Mouse (Mus musculus) heart, embryonic 16.5 days (tissue): ENCODE data around the gene Qrich1. TPM values are rescaled to one million over a fixed set of nuclear protein-coding genes. Genes with fewer than 3 reads are reported as not detected.

ENCODE experiments used
- ATAC-seq: fragments of 200-750 bp; cut with Nextera tagmentation; replicated peaks from 2 replicates; pipeline ENCODE4 v1.8.0; 2017; ENCODE audit warnings: moderate number of reproducible peaks; ENCODE audit not compliant: insufficient read depth, low FRiP score; ENCODE audit errors: extremely low read depth
- H3K27ac ChIP-seq: fragments of 300-500 bp; sonication (generic); 2 replicates; pipeline ENCODE4 v1.5.1; 2014; ENCODE audit warnings: mild to moderate bottlenecking, low read length, control low read depth, moderate library complexity
- H3K27me3 ChIP-seq: fragments of 300-500 bp; sonication (generic); 2 replicates; pipeline ENCODE4 v1.6.1; 2014; ENCODE audit warnings: low read length, mixed read lengths; ENCODE audit not compliant: control insufficient read depth, insufficient read depth
- H3K36me3 ChIP-seq: fragments of 300-500 bp; sonication (generic); 2 replicates; pipeline ENCODE4 v1.6.1; 2014; ENCODE audit not compliant: control insufficient read depth, insufficient read depth
- H3K4me1 ChIP-seq: fragments of 300-500 bp; sonication (generic); 2 replicates; pipeline ENCODE4 v1.6.1; 2014; ENCODE audit warnings: low read length, mixed read lengths; ENCODE audit not compliant: control insufficient read depth, insufficient read depth
- H3K4me2 ChIP-seq: fragments of 300-500 bp; sonication (generic); 2 replicates; pipeline ENCODE4 v1.6.1; 2014; ENCODE audit warnings: low read depth, mild to moderate bottlenecking, control low read depth, low read length
- H3K4me3 ChIP-seq: fragments of 300-500 bp; sonication (generic); 2 replicates; pipeline ENCODE4 v1.5.1; 2014; ENCODE audit warnings: mild to moderate bottlenecking, control low read depth, low read length
- H3K9ac ChIP-seq: fragments of 300-500 bp; sonication (generic); 2 replicates; pipeline ENCODE4 v1.6.1; 2014; ENCODE audit warnings: low read length, control low read depth
- H3K9me3 ChIP-seq: fragments of 300-500 bp; sonication (generic); replicated peaks from 2 replicates; pipeline ENCODE4 v1.6.1; 2016; ENCODE audit warnings: low read length; ENCODE audit not compliant: control insufficient read depth
- WGBS: fragments of 180-500 bp; shearing (Covaris S2); extraction: QIAGEN DNeasy Blood & Tissue Kit; methylation state at CpG from one replicate; pipeline ENCODE4 v1.1.7; 2014; 5-methylcytosine and 5-hydroxymethylcytosine counted together
- polyA plus RNA-seq: library from polyadenylated mRNA; unstranded; fragments of >200 nt; fragmentation: Nextera tagmentation; extraction: Ambion mirVana; gene quantifications from 2 replicates; pipeline ENCODE4 v1.2.1, GENCODE M21; 2015

Qrich1 gene
- polyA plus RNA-seq, 1 experiment from 2014 or later, result 82.5 TPM

DNA sequence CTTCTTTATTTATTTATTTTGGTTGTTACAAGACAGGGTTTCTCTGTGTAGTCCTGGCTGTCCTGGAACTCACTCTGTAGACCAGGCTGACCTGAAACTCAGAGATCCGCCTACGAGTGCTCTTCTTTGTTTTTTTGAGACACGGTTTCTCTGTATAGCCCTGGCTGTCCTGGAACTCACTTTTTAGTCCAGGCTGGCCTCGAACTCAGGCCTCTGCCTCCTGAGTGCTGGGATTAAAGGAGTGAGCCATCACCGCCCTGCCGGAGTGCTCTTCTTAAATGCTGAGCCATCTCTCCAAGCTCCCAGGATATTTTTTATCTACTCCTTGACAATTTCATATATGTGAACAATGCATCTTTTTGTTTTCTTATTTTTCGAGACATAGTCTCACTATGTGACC is 9.7 kb upstream of the Qrich1 start:
- Histone ChIP-seq H3K4me2 (peak overlapping the region; percentile 72), H3K27ac (peak overlapping the region; percentile 84), H3K9ac (no peak overlapping the region), H3K9me3 (no peaks in the 10 kb centered on the region), H3K36me3 (peaks cover 23% of the 10 kb centered on the region), H3K4me1 (peaks cover 11% of the 10 kb centered on the region), H3K4me3 (peak overlapping the region; percentile 76; the same call in 1 of the 2 replicates), H3K27me3 (no peaks in the 10 kb centered on the region)
- 85% methylated on average over 7 of the region's 7 CpGs for WGBS
- ATAC-seq, result no peak

DNA sequence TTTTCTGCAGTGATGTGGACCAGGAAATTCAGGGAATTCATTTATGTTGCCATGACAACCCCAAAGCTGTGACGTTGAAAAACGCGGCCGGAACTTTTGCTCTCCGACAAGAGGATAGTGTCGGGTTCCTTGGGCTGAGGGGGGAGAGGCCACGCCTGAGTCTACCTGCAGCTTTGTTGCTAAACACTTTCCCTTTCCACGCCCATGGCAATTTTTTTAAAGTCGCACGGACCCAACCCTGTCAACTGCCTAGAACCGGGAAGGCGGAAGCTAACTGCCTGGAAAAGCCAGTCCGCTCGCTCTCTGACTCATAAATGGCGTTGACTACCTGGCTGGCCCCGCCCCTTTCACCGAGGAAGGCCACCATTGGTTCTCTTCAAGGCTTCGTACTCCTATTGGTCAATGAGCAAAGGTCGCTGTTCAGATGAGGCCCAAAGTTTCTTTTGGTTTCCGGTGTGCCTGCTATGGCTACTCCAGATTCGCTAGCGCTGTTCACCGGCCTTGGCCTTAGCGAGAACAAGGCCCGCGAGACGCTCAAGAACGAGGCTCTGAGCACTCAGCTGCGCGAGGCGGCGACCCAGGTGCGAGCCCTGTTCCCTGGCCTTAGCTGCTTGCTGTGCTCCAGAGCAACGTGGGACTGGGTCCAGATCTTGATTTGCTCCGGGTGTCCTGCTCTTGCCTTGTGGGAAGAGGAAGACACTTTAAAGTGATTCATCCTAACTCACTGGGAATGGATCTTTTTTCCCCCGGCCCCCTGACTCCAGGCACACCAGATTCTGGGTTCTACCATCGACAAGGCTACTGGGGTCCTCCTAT is 8.8 kb upstream of the Qrich1 start, which contains the start of gene Qars:
TSS of gene Qars (plus strand) at position 88 of the 816 bp plus-strand sequence.
- ATAC-seq, result peak; percentile 94
- H3K27me3 ChIP-seq, result no peaks in the 10 kb centered on the region
- under 1% methylated on average over 37 of the region's 37 CpGs for WGBS
- H3K9me3 ChIP-seq, result no peaks in the 10 kb centered on the region
- H3K4me3 ChIP-seq, result peak within 1 kb of the TSS; percentile 76
- peak within 1 kb of the TSS; percentile 85 for H3K9ac ChIP-seq
- H3K4me1 ChIP-seq, result peaks cover 11% of the 10 kb centered on the region
- peak within 1 kb of the TSS; percentile 72 for H3K4me2 ChIP-seq
- peaks cover 28% of the 10 kb centered on the region for H3K36me3 ChIP-seq
- peak within 1 kb of the TSS; percentile 84 for H3K27ac ChIP-seq

DNA sequence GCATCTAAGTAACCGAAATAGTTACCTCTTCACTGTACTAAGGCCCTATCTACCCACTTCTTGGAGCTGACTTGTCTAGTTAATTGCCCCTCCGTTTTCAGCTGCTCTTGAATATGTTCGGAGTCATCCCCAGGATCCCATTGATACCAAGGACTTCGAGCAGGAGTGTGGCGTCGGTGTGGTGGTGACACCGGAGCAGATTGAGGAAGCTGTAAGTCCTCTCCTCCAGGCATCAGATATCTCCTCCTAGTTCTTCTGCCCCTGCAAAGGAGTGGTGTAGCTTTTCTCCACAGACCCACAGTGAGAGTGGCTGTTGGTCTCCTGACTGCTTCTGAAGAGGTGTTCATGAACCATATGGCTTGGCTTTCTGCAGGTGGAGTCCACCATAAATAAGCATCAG is 7.8 kb upstream of the Qrich1 start:
- no peak for ATAC-seq
- peaks cover 31% of the 10 kb centered on the region for H3K36me3 ChIP-seq
- H3K4me2 ChIP-seq, result peak overlapping the region; percentile 72
- peak overlapping the region; percentile 85 for H3K9ac ChIP-seq
- H3K4me1 ChIP-seq, result peaks cover 11% of the 10 kb centered on the region
- WGBS, result 80% methylated on average over 7 of the region's 7 CpGs
- H3K4me3 ChIP-seq, result peak overlapping the region; percentile 76
- no peaks in the 10 kb centered on the region for H3K27me3 ChIP-seq
- no peak overlapping the region for H3K27ac ChIP-seq
- no peaks in the 10 kb centered on the region for H3K9me3 ChIP-seq

DNA sequence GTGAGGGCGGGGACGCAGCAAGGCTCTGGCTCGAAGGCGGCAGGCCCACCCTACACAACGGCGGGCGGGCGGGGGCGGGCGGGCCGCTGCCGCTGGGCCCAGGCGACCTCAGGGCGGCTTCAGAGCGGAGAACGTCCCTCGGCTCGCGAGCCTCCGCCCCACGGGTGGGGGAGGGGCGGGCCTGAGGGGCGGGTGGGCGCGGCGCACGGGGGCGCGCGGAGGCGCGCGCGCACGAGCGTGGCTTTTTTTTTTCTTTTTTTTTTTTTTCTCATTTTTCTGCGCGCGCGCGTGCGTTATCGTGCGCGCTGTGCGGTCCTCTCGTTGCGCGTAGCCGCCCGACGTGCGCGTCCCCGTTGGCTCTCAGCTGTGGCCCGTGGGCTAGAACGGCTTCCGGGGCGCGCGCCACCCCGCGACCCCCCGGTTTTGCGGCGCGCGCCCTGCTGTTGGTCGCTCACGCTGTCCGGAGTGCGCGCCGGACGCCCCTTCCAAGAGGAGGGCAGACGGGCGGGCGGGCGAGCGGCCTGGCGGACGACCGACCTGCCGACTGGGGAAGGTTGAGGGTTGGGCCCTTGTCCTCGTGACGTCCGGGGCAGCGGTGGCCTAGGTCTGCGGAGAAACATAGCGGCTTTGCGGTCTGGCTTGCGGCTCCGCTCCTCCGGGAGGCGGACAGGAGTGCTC is 786 bp downstream of the Qrich1 start:
- no peaks in the 10 kb centered on the region for H3K9me3 ChIP-seq
- H3K27ac ChIP-seq, result peak overlapping the region; percentile 100
- peaks cover 27% of the 10 kb centered on the region for H3K36me3 ChIP-seq
- peak; percentile 67 for ATAC-seq
- H3K9ac ChIP-seq, result peak overlapping the region; percentile 98
- no peaks in the 10 kb centered on the region for H3K27me3 ChIP-seq
- H3K4me1 ChIP-seq, result peaks cover 22% of the 10 kb centered on the region
- under 1% methylated on average over 80 of the region's 95 CpGs for WGBS
- H3K4me3 ChIP-seq, result peak overlapping the region; percentile 76
- H3K4me2 ChIP-seq, result peak overlapping the region; percentile 80

DNA sequence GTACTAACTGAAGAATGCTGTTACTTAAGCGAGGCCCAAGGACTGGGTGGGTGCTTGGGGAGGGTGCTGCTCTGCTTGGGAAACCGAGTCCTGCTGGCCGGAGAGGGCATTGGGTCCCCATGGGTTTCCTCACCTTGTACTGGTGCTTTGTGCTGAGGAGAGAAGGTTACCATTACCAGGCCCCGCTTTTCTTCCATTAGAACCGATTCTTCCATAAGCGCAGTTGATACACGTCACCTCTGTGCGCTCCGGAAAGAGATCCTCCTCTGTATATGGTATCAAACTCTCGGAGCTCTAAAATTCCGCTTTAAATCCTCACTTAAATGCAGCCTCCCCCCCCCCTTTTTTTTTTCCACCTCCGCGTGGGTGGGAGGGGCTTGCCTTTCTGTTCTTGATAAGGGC is 1.3 kb downstream of the Qrich1 start:
- peaks cover 22% of the 10 kb centered on the region for H3K4me1 ChIP-seq
- H3K36me3 ChIP-seq, result peaks cover 22% of the 10 kb centered on the region
- peak overlapping the region; percentile 76 for H3K4me3 ChIP-seq
- H3K9ac ChIP-seq, result peak overlapping the region; percentile 98
- WGBS, result 0% methylated on average over 13 of the region's 13 CpGs
- peak overlapping the region; percentile 80 for H3K4me2 ChIP-seq
- peak overlapping the region; percentile 100 for H3K27ac ChIP-seq
- ATAC-seq, result 0 out of 2 replicates have a peak, but pooled peaks have one; percentile 7
- no peaks in the 10 kb centered on the region for H3K9me3 ChIP-seq
- H3K27me3 ChIP-seq, result no peaks in the 10 kb centered on the region

DNA sequence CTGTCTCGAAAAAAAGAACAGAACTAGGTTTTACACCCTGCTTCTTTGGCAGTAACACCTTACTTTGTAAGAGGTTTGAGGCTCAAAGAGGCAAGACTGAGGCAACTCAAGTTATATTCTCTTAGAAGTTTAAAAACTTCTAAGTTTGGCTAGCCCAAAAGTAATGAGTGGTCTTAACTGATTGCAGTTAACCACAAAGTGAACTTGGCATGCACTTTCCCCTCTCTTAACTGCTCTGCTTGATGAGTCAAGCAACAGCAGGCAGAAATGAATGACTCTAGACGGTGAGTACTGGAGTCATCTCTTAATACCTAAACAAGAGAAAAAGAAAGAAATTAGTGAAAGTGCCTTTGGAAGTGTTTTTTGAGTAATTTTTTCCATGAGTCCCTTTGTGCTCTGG is 5.0 kb downstream of the Qrich1 start:
- Histone ChIP-seq H3K27me3 (no peaks in the 10 kb centered on the region), H3K4me1 (peaks cover 16% of the 10 kb centered on the region), H3K4me2 (no peak overlapping the region), H3K4me3 (no peak overlapping the region), H3K36me3 (peaks cover 8% of the 10 kb centered on the region), H3K9ac (no peak overlapping the region), H3K27ac (peak overlapping the region; percentile 4; the same call in 1 of the 2 replicates), H3K9me3 (no peaks in the 10 kb centered on the region)
- 77% methylated on average over 2 of the region's 2 CpGs for WGBS
- no peak for ATAC-seq

DNA sequence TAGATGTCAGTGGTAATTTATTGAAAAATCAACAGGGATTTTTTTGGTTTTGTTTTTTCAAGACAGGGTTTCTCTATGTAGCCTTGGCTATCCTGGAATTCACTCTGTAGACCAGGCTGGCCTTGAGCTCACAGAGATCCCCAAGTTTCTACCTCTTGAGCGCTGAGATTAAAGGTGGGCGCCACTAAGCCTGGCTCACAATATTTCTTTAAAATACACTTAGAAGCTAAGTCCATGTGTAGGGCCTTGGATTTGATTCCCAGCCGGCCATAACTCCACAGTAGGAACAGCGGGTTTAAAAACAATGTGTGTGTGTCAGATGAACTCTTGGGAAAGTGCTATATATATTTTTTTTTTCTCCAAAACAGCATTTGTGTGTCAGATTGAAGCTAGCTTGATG is 6.7 kb downstream of the Qrich1 start:
- no peak overlapping the region for H3K9ac ChIP-seq
- H3K27ac ChIP-seq, result no peak overlapping the region
- H3K4me2 ChIP-seq, result no peak overlapping the region
- ATAC-seq, result no peak
- H3K4me1 ChIP-seq, result peaks cover 16% of the 10 kb centered on the region
- 93% methylated on average over 4 of the region's 4 CpGs for WGBS
- H3K27me3 ChIP-seq, result no peaks in the 10 kb centered on the region
- no peak overlapping the region for H3K4me3 ChIP-seq
- no peaks in the 10 kb centered on the region for H3K9me3 ChIP-seq
- peaks cover 8% of the 10 kb centered on the region for H3K36me3 ChIP-seq

DNA sequence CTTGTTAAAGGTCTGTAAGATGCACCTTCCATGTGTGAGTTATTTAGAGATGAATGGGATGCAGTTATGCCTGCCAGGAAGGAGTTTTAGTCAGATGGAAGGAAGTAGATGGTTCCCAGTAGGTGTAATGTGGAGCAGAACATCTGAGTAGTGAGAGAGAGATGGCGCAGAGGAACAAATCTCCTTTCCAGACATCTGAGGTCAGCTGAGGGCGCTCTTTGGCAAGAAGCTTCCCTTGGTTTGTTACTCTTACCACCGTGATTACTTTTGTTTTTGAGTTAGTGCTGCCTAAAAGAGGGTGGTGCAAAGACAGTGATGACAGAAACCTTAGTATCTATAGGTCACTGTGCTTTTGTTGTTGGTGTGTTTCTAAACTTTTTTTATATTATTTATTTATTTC is 8.8 kb downstream of the Qrich1 start:
- Histone ChIP-seq H3K4me2 (no peak overlapping the region), H3K4me1 (0 out of 2 replicates have a peak, but pooled peaks cover 3% of the 10 kb centered on the region), H3K9me3 (no peaks in the 10 kb centered on the region), H3K9ac (no peak overlapping the region), H3K27me3 (no peaks in the 10 kb centered on the region), H3K4me3 (no peak overlapping the region), H3K27ac (no peak overlapping the region), H3K36me3 (peaks cover 21% of the 10 kb centered on the region)
- ATAC-seq, result no peak
- WGBS, result 73% methylated on average over 3 of the region's 3 CpGs

DNA sequence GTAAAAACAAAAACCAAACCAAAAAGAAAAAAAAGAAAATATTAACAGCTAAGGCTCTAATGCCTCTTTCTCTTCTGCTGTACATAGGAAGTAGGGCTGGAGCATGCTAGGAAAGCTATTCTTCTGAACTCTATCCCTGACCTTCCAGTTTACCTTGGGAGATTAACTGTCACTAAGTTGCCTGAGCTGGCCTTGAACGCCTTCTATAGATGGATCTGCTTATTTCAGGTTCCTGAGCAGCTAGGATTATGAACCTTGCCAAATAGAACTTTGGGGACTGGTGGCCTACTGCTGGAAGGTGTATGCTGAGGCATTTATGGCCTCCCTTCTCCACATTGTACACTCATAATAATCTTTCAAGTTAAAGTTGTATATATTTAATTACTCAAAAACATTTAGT is 14.3 kb downstream of the Qrich1 start:
- 94% methylated on average over 1 of the region's 1 CpGs for WGBS
- peaks cover 52% of the 10 kb centered on the region for H3K36me3 ChIP-seq
- H3K4me3 ChIP-seq, result no peak overlapping the region

More for the DNA sequence above, 14.3 kb downstream of the Qrich1 start:
- Histone ChIP-seq H3K27ac (no peak overlapping the region), H3K27me3 (no peaks in the 10 kb centered on the region), H3K9ac (no peak overlapping the region), H3K4me1 (no peaks in the 10 kb centered on the region), H3K4me2 (no peak overlapping the region), H3K9me3 (no peaks in the 10 kb centered on the region)
- ATAC-seq, result no peak
